Mouse (Mus musculus) gastrocnemius, postnatal 10 days (tissue): ENCODE results near the gene Csnk1e. TPM values are rescaled to one million over a fixed set of nuclear protein-coding genes. Genes with fewer than 3 reads are reported as not detected.

Experiments
- DNase-seq: peaks from one replicate; pipeline ENCODE4 v3.0.0; 2021; ENCODE audit warnings: mixed read lengths
- total RNA-seq, 2 experiments: library from RNA; stranded (reverse); gene quantifications; 2 replicates each; pipeline ENCODE4 v1.2.3; 2021

Gene Csnk1e
- total RNA-seq, 2 experiments from 2014 or later = 55.5 to 60.8 TPM

- DNase-seq = no peak
Measured at GRCm38 (mm10) chr15:79443856-79444410, 11.4 kb downstream of the Csnk1e start.

- DNase-seq = no peak
Measured at GRCm38 (mm10) chr15:79442961-79443518, 12.3 kb downstream of the Csnk1e start.

DNA sequence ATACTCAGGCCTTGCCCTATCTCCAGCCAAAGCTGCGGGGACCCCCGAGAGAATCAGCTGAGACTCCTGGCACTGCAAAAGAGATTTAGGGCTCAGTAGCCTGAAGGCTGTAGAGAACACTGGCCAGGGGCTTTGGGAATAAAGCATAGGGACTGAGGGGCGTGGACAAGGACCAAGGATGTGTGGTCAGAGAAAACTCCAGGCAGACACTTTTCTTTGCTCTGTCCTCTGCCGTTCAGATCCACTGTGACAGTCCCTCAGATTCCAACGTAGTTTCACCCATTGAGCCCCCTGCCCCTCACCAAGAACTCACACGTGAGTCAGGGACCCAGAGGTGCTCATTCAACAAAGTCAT, 13.1 kb downstream of the Csnk1e start:
- no peak for DNase-seq

DNA sequence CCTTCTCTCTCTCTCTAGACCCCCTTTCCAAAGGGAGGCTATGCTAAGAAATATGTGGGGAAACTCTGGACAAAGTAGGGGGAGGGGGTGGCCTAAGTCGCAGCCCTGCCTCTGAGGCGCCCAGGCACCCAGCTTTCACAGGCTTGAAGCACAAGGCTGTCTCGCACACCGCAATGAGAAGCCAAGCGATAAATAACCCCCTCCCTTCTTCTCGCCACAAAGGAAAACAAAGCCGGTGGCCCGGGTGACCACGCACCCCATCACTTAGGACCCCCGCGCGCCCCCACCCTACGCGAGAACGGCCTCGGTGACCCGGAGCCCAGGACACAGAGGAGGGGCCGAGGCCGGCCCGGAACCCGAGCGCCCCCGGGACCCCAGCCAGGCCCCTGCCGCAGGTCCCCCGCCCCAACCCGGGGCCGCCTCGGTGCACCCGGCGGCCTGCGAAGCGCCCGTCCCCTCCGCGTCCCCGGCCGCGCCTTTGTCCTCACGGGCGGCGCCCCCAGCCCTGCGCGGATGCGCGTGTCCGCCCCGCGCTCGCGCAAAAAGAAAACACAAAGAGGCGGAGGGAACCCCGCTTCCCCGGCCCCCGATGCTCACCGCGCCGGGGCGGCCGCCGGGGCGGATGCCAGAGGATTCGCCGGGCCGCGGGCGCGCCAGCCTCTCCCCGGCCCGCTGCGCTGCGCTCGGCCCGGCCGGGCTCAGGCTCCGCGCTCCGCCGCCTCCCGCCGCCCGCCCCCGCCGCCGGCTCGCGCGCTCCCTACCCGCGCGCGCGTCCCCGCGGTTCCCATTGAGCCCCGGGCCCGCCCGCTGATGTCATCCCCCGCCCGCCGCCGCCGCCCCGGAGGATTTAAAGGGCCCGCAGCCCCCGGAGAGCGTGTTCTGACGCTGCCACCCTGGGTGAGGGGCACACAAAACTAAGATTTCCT, 13.8 kb downstream of the Csnk1e start:
- peak; percentile 88 for DNase-seq

GRCm38 (mm10) chr15:79440651-79441330, 14.6 kb downstream of the Csnk1e start:
- DNase-seq = no peak

GRCm38 (mm10) chr15:79440223-79440622, 15.1 kb downstream of the Csnk1e start:
- DNase-seq = peak; percentile 70

GRCm38 (mm10) chr15:79439386-79439785, 16.0 kb downstream of the Csnk1e start:
- no peak for DNase-seq

DNA sequence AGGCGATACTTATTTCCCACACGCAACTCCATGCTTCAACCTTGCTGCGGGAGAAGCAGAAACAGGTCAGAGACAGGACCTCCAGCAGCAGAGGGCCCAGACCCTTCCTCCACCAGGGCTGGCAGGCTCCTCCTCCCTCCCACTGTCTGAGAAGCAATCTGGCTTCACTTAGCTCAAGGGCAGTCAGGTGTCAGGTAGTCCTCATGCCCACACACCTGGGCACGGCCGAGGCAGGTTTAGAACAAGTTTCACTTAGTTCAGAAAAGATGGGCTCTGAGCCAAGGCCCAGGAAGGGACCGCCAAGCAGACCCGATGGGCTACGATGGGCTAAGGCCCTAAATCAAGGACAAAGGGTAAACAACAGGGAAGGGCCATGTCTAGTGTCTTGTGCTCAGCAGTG, 16.6 kb downstream of the Csnk1e start:
- no peak for DNase-seq

DNA sequence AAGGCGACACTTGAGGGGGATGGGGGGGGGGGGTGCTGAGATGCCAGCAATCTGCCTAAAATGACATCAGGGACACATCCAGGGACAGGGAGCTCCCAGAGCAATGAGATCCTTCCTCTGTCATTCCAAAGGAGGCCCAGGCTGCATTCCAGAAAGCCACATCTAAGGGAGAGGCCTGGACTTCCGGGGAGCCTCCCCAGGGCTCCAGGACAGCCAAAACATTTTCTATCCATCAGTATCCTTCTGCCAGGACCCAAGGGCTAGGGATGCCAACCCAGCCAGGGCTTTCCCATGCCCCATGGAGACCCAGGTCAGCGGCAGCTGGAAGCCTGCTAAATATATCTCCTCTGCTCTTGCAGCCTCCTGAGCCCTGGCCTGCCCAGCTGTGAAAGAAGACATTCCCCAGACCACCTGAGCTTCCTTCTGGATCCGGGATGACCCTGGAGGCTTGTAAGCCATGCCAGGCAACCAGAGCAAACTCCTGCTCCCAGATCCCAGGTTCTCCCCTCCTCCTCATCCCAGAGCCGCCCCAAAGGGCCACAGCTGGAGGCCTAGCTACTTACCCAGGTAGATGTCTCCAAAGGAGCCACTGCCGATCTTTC, 17.1 kb downstream of the Csnk1e start:
- no peak for DNase-seq

DNA sequence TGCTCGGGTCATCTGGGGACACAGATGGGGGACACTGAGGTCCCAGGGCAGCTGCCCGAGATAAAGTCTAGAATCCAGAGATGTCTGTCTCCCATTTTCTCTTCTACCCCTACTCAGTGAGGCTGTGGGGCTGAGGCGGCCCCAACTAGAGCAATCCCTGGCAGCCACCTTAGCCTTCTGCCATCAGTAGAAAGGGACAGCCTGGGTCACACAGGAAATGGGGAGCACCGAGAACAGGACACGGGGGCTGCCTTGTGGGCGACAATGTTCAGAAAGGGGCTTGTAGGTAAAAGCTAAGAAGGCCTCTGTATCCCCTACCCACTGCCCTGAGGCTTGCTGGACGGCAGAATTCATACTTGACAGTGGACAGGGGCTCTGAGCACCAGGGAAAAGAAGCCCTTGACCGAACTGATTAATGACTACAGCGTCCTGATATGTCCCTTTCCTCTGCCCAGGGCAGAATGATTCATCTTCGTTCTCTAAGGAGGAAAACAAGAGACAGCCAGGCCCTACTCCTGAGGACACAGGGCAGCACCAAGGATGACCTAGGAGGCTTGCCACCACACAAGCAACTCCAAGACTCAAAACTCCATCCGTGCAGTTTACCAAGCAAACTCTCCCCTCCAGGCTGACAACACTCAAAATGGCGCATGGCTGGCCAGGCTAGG, 17.7 kb downstream of the Csnk1e start:
- no peak for DNase-seq

DNA sequence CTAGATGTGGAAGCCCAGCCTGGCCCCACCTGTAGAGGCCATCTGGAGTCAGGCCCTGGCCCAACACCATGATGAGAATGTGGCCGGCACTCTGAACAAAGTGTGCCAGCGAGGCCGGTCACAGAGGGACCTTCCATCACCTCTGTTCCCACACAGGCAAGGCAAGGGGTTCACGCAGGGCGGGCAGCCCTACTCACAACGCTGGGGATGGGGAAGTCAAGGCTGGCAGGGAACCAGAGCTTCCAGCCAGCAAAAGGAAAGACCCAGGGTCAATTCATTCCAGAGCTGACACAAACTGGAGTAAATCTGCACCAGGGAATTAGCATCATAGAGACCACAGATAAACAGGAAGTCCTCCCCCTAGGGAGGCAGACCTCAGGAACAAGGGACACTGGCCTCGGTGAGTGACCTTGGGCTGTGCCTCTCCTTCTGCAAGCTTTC, 18.9 kb downstream of the Csnk1e start:
- no peak for DNase-seq

GRCm38 (mm10) chr15:79435191-79435671, 20.1 kb downstream of the Csnk1e start:
- DNase-seq = no peak

- no peak for DNase-seq
Measured at GRCm38 (mm10) chr15:79432892-79433291, 22.5 kb downstream of the Csnk1e start.

GRCm38 (mm10) chr15:79432328-79432727, 23.0 kb downstream of the Csnk1e start:
- no peak for DNase-seq

DNA sequence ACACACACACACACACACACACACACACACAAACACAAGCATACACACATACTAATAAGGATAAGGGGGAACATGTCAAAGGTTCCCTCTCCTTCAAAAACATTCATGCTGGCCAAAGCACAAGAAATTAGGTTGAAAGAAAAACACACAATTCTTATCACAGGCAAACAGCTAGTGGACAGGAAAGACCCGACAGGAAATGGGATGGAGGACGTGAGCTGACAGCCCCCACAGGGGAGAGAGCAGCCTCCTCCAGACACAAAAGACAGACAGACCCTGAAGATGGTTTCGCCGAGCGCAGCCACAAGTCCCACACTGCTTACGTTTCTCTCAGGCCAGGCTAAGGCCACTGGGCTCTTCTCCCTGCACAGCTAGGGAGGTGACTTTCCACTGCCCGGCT, 23.4 kb downstream of the Csnk1e start:
- no peak for DNase-seq

- no peak for DNase-seq
Measured at GRCm38 (mm10) chr15:79430461-79431000, 24.8 kb downstream of the Csnk1e start.

- DNase-seq = no peak
Measured at GRCm38 (mm10) chr15:79429994-79430393, 25.4 kb downstream of the Csnk1e start.

DNA sequence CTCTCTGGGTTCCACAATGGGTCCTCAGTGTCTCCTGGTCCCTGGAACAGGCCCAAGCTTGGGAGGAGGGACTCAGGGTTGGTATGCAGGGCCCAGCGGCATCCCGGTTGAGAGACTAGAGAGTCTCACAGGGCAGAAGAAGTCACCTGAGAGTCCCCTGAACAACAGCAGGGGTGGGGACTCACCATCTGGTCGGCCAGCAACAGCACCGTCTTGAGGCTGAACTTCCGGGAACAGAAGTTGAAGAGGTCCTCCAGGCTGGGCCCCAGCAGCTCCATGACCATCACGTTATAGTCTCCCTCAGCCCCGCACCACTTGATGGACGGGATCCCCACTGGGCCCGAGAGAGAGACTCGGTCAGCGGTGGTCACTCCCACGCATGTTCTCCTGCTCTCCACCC, 25.8 kb downstream of the Csnk1e start:
- no peak for DNase-seq

DNA sequence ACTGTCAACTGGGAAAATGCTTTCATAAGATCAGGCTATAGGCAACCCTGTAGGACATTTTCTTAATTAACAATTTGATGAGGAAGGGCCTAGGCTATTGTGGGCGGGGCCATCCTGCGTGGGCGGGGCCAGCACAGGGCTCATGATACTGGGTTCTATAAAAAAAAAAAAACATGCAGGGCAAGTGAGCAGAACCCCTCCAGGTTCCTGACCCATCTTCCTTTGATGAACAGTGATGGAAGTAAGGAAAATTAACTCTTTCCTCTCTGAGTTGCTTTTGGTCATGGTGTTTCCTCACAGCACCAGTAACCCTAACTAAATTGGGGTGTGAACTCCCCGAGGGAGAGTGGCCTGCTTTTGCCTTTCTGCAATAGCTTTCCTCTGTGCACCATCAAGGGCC, 26.8 kb downstream of the Csnk1e start:
- DNase-seq = no peak

DNA sequence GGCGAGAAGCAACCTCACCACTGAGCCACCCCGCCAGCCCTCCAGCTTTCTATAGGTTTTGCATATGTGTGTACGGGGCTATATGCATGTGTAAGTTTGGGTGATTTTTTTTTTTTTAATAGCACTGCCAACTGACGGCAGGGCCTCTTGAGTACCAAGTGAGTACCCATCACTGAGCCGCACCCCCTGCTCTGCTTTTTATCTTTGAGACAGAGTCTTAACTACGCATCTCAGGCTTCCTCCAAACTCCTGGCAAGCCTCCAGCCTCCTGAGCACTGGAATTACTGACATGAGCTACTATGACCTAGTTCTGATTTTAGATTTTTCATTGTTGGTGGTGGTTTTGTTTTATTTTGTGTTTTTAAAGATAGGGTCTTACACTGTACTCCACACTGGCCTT, 27.9 kb downstream of the Csnk1e start:
- DNase-seq = no peak

GRCm38 (mm10) chr15:79425516-79425915, 29.9 kb downstream of the Csnk1e start:
- DNase-seq = no peak
